Mouse (Mus musculus) hindbrain, postnatal 0 days (tissue): ENCODE measurements at regions not wholly inside any gene's neighbourhood (a gene's known extent, or its start where the extent isn't known, plus 50 kb on each side); places are given as distances from the start of the nearest gene placed in this dataset.
A peak's percentile ranks its signal among the peaks of the same experiment; 100 is the strongest.

Source experiments
- ATAC-seq: fragments of 200-750 bp; cut with Nextera tagmentation; 2 replicates; pipeline ENCODE4 v1.8.0; 2017; ENCODE audit warnings: mild to moderate bottlenecking, moderate TSS enrichment, moderate library complexity
- DNase-seq: peaks from one replicate; pipeline ENCODE4 v3.0.0-alpha.2; 2015; ENCODE audit warnings: low spot score
- H3K27ac ChIP-seq: fragments of 300-500 bp; sonication (generic); 2 replicates; pipeline ENCODE4 v1.5.1; 2014; ENCODE audit warnings: mild to moderate bottlenecking
- H3K27me3 ChIP-seq: fragments of 300-500 bp; sonication (generic); 2 replicates; pipeline ENCODE4 v1.6.1; 2014; ENCODE audit warnings: low read length, mixed read lengths; ENCODE audit not compliant: insufficient read depth
- H3K36me3 ChIP-seq: fragments of 300-500 bp; sonication (generic); 2 replicates; pipeline ENCODE4 v1.6.1; 2014; ENCODE audit warnings: low read length, mixed read lengths; ENCODE audit not compliant: insufficient read depth
- H3K4me1 ChIP-seq: fragments of 300-500 bp; sonication (generic); 2 replicates; pipeline ENCODE4 v1.6.1; 2014; ENCODE audit warnings: antibody characterized with exemption, low read length, mixed read lengths; ENCODE audit not compliant: insufficient read depth
- H3K4me2 ChIP-seq: fragments of 300-500 bp; sonication (generic); 2 replicates; pipeline ENCODE4 v1.6.1; 2014; ENCODE audit warnings: low read depth, mild to moderate bottlenecking, low read length, moderate library complexity, mixed read lengths
- H3K4me3 ChIP-seq: fragments of 300-500 bp; sonication (generic); 2 replicates; pipeline ENCODE4 v1.5.1; 2014; ENCODE audit warnings: low read length
- H3K9ac ChIP-seq: fragments of 300-500 bp; sonication (generic); replicated peaks from 2 replicates; pipeline ENCODE4 v1.6.1; 2014; ENCODE audit warnings: mild to moderate bottlenecking, low read length, moderate library complexity, mixed read lengths
- H3K9me3 ChIP-seq: fragments of 300-500 bp; sonication (generic); 2 replicates; pipeline ENCODE4 v1.6.1; 2016; ENCODE audit warnings: low read length, mixed read lengths
- CTCF ChIP-seq: IDR thresholded peaks from 2 replicates; pipeline ENCODE4 v1.5.1; 2016; ENCODE audit warnings: antibody characterized with exemption, control low read depth, low read depth
- WGBS: fragments of 180-500 bp; shearing (Covaris S2); extraction: QIAGEN DNeasy Blood & Tissue Kit; methylation state at CpG from one replicate; pipeline ENCODE4 v1.1.7; 2014; 5-methylcytosine and 5-hydroxymethylcytosine counted together

GRCm38 (mm10) chr1:137654171-137654570, 521.3 kb downstream of the Ptprc start:
- no peak for ATAC-seq
- 66% methylated on average over 4 of the region's 4 CpGs for WGBS
- no peak for TF ChIP-seq CTCF
- Histone ChIP-seq H3K36me3 (no peaks in the 10 kb centered on the region), H3K27ac (no peak overlapping the region), H3K9ac (no peak overlapping the region), H3K4me2 (no peak overlapping the region), H3K4me1 (no peaks in the 10 kb centered on the region), H3K27me3 (no peaks in the 10 kb centered on the region), H3K4me3 (no peak overlapping the region), H3K9me3 (no peaks in the 10 kb centered on the region)
- DNase-seq, result no peak

- H3K4me2 ChIP-seq, result no peak overlapping the region
- H3K36me3 ChIP-seq, result no peaks in the 10 kb centered on the region
- ATAC-seq (no peak), DNase-seq (peak; percentile 12)
- no peak for TF ChIP-seq CTCF
- no peak overlapping the region for H3K9ac ChIP-seq
- no peak overlapping the region for H3K27ac ChIP-seq
- no peaks in the 10 kb centered on the region for H3K4me1 ChIP-seq
- WGBS, result 66% methylated on average over 5 of the region's 5 CpGs
- H3K4me3 ChIP-seq, result no peak overlapping the region
- H3K27me3 ChIP-seq, result no peaks in the 10 kb centered on the region
- no peaks in the 10 kb centered on the region for H3K9me3 ChIP-seq
Observed at GRCm38 (mm10) chr1:137653495-137653894, 522.0 kb downstream of the Ptprc start.

GRCm38 (mm10) chr1:137650629-137651028, 524.9 kb downstream of the Ptprc start:
- H3K9ac ChIP-seq, result no peak overlapping the region
- ATAC-seq (no peak), DNase-seq (no peak)
- H3K4me2 ChIP-seq, result no peak overlapping the region
- H3K36me3 ChIP-seq, result no peaks in the 10 kb centered on the region
- no peak overlapping the region for H3K27ac ChIP-seq
- 61% methylated on average over 3 of the region's 3 CpGs for WGBS
- H3K27me3 ChIP-seq, result no peaks in the 10 kb centered on the region
- no peaks in the 10 kb centered on the region for H3K4me1 ChIP-seq
- no peak for TF ChIP-seq CTCF
- H3K9me3 ChIP-seq, result no peaks in the 10 kb centered on the region
- no peak overlapping the region for H3K4me3 ChIP-seq

GRCm38 (mm10) chr1:137650082-137650481, 525.4 kb downstream of the Ptprc start:
- 22% methylated on average over 2 of the region's 2 CpGs for WGBS
- Histone ChIP-seq H3K9me3 (no peaks in the 10 kb centered on the region), H3K27ac (no peak overlapping the region), H3K36me3 (no peaks in the 10 kb centered on the region), H3K4me2 (no peak overlapping the region), H3K4me3 (no peak overlapping the region), H3K9ac (no peak overlapping the region), H3K4me1 (no peaks in the 10 kb centered on the region), H3K27me3 (no peaks in the 10 kb centered on the region)
- TF ChIP-seq CTCF, result no peak
- DNase-seq, result no peak
- no peak for ATAC-seq

GRCm38 (mm10) chr1:137648832-137649231, 526.7 kb downstream of the Ptprc start:
- Histone ChIP-seq H3K27me3 (no peaks in the 10 kb centered on the region), H3K27ac (no peak overlapping the region), H3K9me3 (no peaks in the 10 kb centered on the region), H3K4me2 (no peak overlapping the region), H3K4me3 (no peak overlapping the region), H3K36me3 (no peaks in the 10 kb centered on the region), H3K9ac (no peak overlapping the region), H3K4me1 (no peaks in the 10 kb centered on the region)
- ATAC-seq (no peak), DNase-seq (no peak)
- TF ChIP-seq CTCF, result no peak
- WGBS, result 74% methylated on average over 1 of the region's 1 CpGs

GRCm38 (mm10) chr1:137644601-137645040, 530.9 kb downstream of the Ptprc start:
- no peak for DNase-seq
- H3K27me3 ChIP-seq, result no peaks in the 10 kb centered on the region
- no peak overlapping the region for H3K4me3 ChIP-seq
- no peaks in the 10 kb centered on the region for H3K4me1 ChIP-seq
- no peaks in the 10 kb centered on the region for H3K36me3 ChIP-seq
- H3K27ac ChIP-seq, result no peak overlapping the region
- H3K9ac ChIP-seq, result no peak overlapping the region
- no peak for ATAC-seq
- no peaks in the 10 kb centered on the region for H3K9me3 ChIP-seq
- TF ChIP-seq CTCF, result no peak
- 72% methylated on average over 6 of the region's 6 CpGs for WGBS
- no peak overlapping the region for H3K4me2 ChIP-seq

- H3K27ac ChIP-seq, result no peak overlapping the region
Observed at GRCm38 (mm10) chr1:137643508-137643907, 532.0 kb downstream of the Ptprc start.

More at GRCm38 (mm10) chr1:137643508-137643907, 532.0 kb downstream of the Ptprc start:
- ATAC-seq (no peak), DNase-seq (peak; percentile 63)
- no peaks in the 10 kb centered on the region for H3K27me3 ChIP-seq
- no peak for TF ChIP-seq CTCF
- no peak overlapping the region for H3K4me3 ChIP-seq
- no peaks in the 10 kb centered on the region for H3K36me3 ChIP-seq
- H3K9ac ChIP-seq, result no peak overlapping the region
- 67% methylated on average over 1 of the region's 1 CpGs for WGBS
- H3K4me1 ChIP-seq, result no peaks in the 10 kb centered on the region
- no peak overlapping the region for H3K4me2 ChIP-seq
- no peaks in the 10 kb centered on the region for H3K9me3 ChIP-seq
